Mouse (Mus musculus): ENCODE results near the gene Bfsp2.

Bfsp2 gene

DNA sequence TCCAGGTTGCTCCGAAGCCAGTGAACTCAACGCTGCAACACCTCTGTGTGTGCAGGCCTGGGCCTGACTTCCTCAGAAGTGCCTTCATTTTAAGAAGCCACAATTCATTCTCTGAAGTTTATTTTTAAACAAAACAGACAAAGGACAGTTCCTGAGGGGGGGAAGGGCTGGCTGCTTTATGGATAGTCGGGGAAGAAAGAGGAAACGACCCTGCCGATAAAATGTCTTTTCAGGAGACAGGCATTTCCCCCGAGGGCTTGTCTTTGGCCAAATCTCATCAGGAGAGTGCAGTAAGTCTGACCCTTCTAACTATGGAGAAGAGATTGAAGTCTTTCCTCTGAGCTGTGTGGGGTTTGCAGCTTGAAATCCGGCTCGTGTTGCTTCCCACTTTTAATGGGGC is 5.4 kb upstream of the Bfsp2 start:
- DNase-seq (ENCODE audit: low spot score in 2 of 2): no peak

DNA sequence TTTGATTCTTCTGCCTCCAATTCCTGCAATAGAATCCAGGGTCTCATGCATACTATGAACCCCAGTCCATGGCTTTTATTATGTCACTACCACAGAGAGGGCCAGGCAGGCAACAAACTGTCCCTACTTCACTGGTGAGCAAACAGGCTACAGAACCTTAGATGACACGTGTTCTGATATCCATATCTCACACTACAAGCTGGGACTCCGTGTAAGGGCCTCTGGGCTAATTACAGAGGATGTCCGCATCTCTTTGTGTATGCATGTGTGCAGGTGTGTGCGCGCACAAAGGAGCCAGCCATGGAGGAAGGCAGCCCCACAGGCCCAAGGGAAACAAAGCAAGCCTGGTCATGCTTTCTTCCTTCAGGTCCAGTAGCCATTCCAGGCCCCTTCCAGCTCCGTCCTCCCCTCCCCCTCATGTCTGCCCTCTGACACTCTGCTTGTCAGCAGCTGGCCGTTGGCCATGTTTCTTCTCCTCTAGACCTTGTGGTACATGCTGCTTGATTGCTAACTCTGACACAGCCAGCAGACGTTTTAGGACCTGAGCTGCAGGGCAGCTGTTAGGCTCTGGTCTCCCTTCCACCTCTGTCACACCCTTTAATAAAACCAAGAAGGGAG is 492 bp upstream of the Bfsp2 start:
- no peak for DNase-seq (ENCODE audit: low spot score in 2 of 2)

DNA sequence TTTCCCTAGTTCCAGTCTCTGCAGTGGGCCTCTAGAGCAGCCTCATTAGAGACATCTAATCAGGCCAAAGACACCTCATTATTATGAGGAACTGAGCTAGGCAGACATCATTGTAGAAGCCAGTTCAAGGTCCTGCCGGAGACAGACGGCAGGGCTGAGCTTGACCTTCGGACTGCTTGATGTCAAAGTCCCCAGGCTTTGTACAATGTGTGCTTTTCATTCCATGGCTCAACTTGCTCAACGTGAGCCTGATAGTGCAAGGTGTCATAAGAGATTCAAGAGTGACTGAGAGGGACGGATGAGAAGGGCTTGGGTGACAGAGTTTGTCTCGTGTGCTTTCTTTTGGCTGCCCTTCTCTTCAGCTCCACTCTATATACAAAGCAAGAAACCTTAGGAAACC is 4.8 kb downstream of the Bfsp2 start:
- DNase-seq (ENCODE audit: low spot score in 2 of 2): no peak

DNA sequence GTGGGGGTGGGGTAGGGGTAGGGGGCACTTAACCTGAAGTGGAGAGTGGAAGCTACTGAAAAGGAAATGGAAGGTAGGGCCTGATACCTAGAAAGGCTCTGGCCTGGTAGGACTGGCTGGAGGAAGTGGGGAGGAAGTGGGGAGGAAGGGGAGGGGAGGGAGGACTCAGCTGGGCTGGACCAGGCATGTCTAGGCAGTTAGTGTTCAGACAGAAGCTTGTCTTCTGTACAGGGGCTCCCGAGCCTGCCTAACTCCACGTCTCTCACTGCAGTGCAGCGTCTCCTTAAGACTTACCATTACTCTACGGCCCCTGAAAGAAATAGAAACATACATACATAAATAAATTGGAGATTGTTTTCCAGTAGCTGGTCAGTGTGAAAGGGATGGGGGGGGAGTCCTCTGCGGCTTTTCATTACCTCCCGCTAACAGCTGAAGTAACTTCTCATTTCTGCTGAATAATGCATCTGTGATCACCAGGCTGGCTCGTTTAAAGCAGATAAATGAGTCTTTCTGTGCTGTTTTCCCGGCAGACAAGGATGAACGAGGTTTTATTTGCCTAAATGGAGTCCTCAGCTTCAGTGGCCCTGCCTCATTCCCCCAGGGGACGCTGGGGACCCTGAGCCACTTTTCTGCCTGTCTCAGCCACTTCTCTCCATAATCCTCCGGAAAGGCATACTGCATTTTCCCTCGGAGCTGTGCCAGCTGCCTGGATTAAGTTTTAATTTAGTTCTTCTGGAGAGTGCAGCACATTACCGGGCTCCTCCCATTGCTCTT is 6.1 kb downstream of the Bfsp2 start:
- DNase-seq (ENCODE audit: low spot score in 2 of 2): no peak

DNA sequence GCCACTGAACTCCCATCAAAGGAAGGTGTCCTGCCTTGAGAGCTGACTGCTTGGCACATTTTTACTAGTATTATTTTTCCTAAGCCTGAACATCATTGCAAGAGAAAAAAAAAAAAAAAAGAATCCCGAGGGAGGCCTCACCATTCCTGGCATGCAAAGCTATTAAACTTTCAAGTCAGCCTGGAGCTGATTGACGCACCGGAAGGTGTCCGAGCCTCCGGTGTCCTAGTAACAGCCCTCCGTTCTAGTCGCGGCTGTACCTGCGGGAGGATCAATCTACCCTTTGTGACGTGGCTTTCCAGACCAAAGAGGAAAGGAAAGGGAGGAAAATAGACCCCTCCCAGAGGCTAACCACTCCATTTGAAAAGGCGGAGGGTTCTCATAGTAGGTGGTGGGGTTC is 8.4 kb downstream of the Bfsp2 start:
- no peak for DNase-seq (ENCODE audit: low spot score in 2 of 2)

DNA sequence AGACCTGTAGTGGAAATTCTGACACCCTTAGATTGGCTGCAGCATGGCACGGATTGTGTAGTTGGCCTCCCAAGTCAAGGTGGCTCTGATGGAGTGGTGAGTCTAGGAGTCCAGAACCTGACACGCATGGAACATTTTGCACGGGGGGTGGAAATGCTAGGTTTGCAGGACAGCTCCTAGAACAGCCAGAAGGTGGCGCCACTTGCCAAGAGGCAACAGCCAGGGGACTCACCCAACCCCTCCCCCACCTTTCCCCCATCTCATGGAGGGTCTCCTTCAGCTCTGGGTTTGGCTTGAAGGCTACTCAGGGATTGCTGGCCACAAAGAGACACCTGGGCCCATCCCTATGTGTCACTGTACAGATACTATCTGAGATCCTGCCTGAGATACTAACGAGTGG is 10.7 kb downstream of the Bfsp2 start:
- DNase-seq (ENCODE audit: low spot score in 2 of 2): peak; percentile 36 to 76

DNA sequence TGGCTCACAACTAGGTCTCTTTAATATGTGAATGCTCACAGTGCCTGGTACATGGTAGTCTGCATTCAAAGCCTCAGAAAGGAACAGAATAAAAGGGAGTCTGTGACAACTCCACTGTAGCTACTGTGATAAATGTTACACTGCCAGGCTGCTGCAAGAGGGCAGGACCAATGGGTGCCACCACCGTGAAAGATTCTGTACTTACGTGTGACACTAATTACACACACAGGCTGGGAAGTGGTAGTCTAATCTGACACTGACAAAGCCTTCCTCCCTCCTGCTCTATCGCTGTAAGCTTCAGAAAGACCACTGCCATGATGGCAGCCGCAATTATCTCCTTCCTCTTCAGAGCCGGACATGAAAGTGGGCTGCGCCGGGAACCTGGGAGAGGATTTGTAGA is 11.3 kb downstream of the Bfsp2 start:
- no peak for DNase-seq (ENCODE audit: low spot score in 2 of 2)

DNA sequence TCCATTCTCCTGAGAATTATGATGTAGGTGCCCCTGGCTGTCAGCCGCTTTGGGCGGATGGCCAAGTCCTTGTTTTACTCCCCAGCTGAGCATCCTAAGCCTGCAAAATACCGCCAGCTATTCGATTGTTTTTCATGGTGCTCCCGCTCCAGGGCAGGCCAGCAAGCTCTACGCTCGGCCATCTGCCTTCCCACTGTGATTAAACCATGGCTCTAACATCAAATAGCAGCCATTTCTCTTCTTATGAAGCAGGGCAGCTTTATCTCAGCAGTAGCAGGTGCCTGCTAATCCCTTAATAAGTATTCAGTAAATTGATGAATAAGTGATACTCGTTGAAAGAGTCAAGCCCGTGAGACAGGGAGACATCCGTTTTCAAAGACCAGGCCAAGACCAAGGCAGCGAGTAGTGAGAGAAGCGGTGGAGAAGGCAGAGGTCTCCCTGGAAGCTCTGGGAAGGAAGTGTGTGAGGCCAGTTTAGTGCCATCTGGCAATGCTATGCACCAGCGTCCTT is 14.5 kb downstream of the Bfsp2 start:
- DNase-seq (ENCODE audit: low spot score in 2 of 2): no peak

DNA sequence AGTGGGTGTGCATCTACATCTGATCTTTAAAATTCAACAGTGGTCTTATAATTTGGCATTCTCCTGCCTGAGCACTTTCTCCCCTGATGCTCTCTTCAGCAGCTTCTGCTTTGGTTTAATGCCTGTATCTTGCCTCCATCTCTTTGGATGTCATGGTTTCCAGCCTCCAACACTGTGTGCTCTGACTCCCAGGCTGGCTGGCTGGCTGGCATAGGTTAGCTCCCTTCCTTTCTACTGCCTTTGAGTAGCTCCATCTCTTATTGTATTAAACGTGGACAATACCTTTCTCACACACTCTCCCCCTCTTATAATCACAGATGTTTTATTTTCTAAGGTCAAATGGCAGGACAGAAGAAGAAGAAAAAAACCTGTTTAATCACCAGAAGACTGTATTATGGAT is 14.9 kb downstream of the Bfsp2 start:
- DNase-seq (ENCODE audit: low spot score in 2 of 2): no peak

DNA sequence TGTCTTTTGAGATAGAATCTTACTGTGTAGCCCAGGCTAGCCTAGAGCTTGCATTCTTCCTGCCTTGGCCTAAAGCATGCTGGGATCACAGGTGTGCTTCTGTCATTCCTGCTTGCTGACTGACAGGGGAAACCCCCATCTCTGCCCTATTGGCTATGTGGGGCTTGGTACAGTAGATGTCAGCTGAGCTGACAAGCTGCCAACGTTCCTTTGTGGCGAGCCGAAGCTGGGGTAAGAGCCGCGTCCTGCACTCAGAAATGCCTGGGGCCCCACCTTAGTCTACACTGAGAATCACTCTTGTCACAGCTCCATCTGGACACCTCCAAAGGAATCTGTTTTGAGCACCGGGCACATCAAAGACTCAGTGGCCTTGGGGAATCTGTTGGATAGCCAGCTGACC is 16.4 kb downstream of the Bfsp2 start:
- DNase-seq (ENCODE audit: low spot score in 2 of 2): peak in 1 of 2 experiments; percentile 35

DNA sequence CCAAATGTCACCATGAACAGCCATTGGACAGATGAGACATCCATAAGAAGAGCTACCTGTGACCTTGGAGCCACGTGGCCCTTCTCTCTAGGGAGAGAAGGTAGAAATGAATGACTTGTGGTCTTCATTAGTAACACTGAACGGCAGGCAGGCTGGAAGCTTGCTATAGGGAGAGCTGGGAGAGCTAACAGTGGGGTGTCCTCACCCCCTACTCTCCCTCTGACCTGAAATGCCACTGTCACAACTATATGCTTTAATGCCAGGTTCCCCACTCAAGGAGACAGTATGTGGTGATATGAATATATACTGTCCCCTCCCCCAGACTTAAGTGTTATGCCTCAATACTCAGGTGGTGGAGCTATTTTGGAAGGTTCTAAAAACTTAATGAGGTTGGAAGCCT is 20.4 kb downstream of the Bfsp2 start:
- no peak for DNase-seq (ENCODE audit: low spot score in 2 of 2)

DNA sequence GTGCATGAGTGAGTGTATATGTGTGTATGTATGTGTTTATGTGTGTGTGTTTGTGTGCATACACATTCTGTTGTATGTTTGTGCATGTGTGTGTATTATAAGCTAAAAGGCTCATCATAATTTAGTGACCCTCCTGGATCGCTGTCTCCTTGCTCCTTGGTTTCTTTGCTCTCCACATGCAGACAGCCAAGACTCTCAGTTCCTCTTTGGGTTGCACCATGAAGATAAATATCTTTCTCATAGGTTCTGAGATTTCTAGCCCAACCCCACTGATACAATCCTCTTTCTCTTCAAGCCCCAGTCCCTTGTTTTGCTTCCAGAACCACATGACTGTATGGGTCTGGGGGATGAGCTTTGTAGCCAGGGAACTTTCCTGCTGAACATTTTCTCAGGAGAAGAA is 20.9 kb downstream of the Bfsp2 start:
- no peak for DNase-seq (ENCODE audit: low spot score in 2 of 2)

DNA sequence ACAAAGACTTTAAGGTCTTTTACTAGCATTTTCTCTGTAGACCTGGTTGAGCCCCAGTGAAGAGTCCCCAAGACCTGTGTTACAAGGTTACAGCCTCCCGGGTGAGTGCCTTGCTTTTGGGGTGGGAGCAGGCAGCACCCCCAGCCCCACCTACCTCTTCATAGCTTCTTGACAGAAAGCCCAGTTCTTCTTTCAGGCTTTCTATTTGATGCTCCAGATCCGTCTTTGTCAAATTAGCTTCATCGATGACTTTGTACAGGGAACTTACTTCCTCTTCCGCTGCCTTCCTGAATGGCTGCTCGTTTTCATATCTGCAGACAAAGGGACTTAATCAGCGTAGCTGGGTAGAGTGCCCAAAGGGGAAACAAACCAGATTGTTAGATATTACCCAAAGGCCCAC is 30.6 kb downstream of the Bfsp2 start:
- DNase-seq (ENCODE audit: low spot score in 2 of 2): no peak

DNA sequence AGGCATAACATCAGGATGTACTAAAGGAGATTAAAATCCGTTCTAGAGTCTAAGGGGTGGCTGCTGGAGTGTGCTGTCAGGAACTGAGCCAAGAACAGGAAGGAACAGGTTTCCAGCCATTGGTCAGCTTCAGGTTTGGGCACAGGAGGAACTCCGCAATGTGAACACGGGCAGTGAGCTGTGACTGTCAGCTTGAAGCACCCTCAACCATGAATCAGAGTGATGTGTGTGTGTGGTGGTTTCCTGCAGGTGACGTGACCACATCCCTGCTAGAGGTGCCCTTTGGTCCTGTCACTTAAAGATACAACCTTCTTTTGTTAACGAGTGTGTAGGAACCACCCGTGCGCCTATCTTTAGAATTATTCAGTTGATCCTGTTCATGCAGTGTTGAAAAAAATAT is 31.1 kb downstream of the Bfsp2 start:
- DNase-seq (ENCODE audit: low spot score in 2 of 2): peak; percentile 53 to 55

DNA sequence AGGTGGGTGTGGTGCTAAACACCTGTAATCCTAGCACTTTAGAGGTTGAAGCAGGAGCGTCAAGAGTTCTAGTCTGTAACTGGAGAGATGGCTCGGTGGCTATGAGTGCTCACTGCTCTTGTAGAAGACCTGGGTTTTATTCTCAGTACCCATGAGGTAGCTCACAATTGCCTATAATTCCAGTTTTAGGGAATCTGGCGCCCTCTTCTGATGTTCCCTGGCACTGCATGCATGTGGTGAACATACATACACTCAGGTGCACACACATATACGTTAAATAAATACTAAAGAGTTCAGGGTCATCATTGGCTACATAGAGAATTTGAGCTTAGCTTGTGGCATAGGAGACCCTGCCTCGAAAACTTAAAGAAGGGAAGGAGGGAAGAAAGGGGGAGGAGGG is 35.6 kb downstream of the Bfsp2 start:
- DNase-seq (ENCODE audit: low spot score in 2 of 2): no peak

DNA sequence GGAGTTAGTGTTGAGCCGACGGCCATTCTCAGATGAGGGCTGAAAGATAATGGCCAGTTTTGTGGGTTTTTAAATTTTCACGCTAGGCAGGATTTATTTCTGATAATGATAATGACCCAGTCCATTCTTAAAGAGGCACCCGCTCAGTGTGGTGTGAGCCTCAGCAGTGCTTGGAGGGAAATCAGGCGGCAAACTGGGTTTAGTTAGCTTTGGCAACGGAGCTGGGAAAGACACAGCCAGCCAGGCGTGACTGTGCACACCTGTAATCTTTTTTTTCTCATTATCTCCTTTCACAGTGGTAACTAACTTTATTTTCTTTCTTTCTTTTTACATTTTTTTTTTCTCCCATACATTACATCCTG is 36.4 kb downstream of the Bfsp2 start:
- DNase-seq (ENCODE audit: low spot score in 2 of 2): no peak

DNA sequence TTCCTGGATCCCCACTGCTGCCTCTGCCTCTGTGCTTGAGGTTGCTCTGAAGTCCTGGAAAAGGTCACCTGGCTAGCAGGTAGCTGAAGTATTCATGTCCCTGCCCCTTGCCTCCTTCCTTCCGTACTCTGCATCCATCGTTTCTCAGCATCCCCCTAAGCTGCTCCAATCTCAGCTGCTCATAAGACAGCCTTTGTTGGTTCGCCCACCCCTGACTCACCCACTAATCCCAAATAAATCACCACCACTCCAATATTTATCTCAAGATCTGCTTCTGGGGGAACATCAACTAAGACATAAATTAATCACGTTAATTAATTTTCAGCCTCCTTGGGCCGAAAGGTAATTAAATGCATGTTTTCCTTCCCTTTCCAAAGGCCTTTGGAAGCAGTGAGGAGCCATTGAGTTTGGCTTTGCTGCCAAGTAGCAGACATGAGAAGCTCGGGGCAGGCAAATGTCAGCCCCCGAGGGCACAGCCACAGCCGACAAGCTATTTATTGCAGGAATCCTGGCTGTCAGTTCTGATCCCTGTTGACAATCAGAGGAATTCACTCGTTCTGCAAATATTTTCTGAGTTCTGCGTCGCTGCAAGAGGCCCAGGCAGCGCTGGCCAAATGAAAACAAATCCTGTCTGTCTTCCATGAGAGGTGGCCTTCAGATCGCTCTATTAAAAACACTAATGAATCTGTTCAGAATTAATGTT is 36.9 kb downstream of the Bfsp2 start:
- DNase-seq (ENCODE audit: low spot score in 2 of 2): no peak

DNA sequence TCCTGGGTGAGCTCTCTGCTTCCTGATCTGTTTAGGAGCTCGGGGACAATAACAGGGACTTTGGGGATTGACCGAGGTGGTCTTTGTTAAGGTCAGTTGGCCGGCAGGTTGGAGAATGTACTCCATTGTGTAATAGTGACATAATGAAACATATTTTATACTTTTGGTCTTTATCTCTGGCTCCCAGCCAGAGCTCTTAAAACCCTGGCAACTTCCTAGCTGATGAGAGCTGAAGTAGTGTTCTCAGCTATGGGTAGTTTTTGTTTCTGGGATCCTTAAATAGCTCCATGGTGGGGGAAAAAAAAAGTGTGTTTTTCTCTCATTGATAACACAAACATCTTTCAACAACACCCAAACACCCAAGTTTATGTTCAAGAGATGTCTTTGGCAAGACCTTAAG is 39.6 kb downstream of the Bfsp2 start:
- no peak for DNase-seq (ENCODE audit: low spot score in 2 of 2)

DNA sequence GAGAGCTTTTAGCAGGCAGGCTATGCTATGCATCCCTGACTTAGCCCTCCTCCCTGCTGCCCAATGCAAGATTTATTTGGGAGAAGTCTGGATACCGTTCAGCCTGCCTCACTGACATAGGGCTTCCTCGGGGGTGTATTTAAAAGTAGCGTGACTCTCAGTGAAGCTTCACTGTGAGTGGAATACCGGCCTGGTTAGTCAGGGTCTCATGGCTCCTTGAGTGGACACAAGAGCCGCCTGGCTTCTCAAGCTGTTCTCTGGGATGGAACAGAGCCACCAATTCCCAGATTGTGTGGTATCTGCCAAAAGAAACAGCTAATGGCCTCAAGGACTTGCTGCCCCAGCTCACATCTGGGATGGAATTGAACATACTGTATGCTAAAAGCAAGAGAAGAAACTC is 43.1 kb downstream of the Bfsp2 start:
- DNase-seq (ENCODE audit: low spot score in 2 of 2): no peak

DNA sequence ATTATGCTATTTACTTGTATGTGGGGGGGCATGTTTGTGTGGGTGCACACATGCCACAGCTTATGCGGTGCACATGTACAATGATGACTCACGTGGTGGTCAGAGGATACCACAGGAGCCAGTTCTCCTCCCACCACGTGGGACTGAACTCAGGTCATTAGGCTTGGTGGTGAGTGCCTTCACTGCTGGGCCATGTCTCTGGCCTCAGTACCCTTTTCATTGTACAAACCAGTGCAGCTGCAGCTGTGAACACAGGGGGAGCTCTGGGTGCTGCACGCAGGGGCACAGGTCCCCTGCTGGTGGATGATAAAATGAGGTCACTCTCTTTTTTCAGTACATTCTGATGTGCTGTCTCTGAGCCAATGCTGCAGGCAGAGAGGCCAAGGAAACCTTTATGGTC is 46.1 kb downstream of the Bfsp2 start:
- DNase-seq (ENCODE audit: low spot score in 2 of 2): peak; percentile 62 to 78

DNA sequence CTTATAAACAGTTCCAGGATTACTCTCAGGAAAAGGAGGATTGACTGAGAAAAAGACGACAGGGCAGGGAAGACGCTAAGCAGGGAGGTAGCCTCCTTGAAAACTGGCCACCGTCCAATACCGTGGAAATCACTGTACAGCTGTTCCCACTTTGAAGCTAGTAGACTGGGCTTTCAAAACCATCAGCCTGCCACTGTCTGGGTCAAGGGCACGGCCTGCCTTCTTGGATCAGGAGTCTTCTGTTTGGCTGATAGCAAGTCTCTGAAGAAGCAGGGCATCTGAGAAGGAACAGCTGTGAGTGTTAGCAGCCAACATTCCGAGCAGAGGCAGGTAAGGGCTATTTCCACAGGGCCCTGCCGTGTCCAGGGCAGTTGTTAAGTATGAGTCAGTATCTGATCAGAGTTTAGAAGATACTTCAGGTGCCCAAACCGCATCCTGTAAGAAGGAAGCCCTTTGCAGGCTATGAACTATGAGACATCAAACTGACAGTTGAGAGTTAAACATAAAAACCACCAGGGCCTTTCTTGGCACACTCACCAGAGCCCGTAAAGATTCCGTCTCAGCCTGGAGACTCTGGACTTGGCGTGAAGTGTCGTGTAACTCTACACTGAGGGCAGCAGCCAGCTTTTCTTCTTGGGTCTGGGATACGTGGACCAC is 48.0 kb downstream of the Bfsp2 start:
- DNase-seq (ENCODE audit: low spot score in 2 of 2): peak in 1 of 2 experiments; percentile 43

DNA sequence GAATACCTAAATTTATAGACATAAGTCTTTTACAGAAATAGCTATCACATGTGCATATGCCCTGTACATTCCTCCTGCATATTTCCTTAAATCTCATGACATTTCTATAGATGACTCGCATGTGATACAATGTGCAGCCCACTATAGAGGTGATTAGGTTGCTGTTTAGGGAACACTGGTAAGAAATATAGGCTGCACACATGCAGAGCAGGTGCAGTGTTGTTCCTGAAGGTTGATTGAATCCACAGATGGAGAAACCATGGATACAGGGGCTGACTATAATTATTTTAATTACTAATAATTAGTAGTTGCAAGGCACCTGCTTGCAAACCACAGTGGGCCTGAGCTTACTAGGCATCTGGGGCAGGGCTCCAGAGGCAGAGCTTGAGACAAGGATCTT is 48.5 kb downstream of the Bfsp2 start:
- no peak for DNase-seq (ENCODE audit: low spot score in 2 of 2)

Measured in thymus, postnatal 10 days (tissue).